ENCODE assay signal across 19 mouse cellular contexts in the genomic region with DNA sequence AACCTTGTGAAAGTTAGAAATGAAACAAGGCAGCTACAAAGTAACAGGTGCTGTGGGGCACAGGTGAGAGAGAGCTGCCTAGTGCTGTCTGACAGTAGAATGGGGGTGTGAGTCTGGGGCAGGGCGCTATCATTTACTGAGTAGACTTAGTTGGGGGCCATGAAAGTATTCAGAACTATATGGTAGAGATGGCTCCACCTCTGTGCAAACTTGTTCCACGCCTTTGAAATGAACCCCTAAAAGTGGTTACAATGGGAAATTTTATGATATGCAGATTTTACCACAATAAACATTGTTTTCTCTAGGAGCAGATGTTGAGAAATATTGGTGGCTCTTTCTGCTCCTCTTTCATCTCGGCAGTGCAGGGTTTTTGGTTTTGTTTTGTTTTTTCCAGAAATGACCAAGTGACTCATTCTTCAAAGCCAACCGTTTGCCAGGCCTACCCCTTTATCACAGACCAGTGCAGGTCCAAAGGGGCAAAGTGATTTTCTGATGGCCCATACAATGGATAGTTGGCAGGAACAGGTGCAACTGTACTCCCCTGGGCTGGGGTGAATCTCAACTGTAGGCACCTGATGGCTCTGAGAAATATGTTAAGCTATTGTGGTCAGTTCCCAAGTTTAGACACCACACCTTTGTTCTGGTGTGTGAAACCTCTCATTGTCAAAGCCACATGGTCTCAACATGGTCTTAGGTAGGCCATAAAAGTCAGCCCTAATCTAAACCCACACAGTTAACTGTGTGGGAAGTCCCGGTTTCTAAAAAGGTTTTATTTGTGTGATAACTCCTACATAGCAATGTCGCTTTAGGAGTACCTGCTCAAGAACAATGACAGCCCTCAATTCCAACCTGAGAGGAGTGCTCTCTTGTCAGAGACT.
A peak's percentile ranks its signal among the peaks of the same experiment; 100 is the strongest.
DNase-seq lines count a peak whose midpoint lies in the region; ATAC-seq and TF ChIP-seq lines count a peak whose summit lies in the region.
"Had no signal": no experiment of that assay in that cellular context is flagged by ENCODE, and none has a peak within 500 bp of the region (broad histone marks: within the 10 kb centered on the region; RNA-seq: fewer than 3 reads in every experiment).

No protein-coding gene starts in this region.

- TF ChIP-seq CTCF in embryonic fibroblast, embryonic 13.5 days (IDR thresholded peaks at IDR 0.05; ENCODE audit: borderline replicate concordance, insufficient read depth, low read length): no peak
- no peak for TF ChIP-seq CTCF in small intestine, adult 2 months (IDR thresholded peaks at IDR 0.05; ENCODE audit: extremely low read depth, insufficient read length, insufficient replicate concordance, low read depth, low read length)

- H3K27ac ChIP-seq in embryonic fibroblast, embryonic 13.5 days (ENCODE audit: insufficient read depth, low read length): peak overlapping the region; percentile 72
- peak overlapping the region; percentile 61; the same call in 1 of the 2 replicates for H3K27ac ChIP-seq in small intestine, adult 2 months (ENCODE audit: insufficient read depth, low read depth, low read length)
- H3K27ac ChIP-seq: neural tube, embryonic 12.5 days had no signal

- no peaks in the 10 kb centered on the region for H3K36me3 ChIP-seq in small intestine, adult 2 months (ENCODE audit: control insufficient read depth, insufficient read depth, low read length)
- H3K36me3 ChIP-seq: limb, embryonic 13.5 days; neural tube, embryonic 12.5 days had no signal

- no peaks in the 10 kb centered on the region for H3K27me3 ChIP-seq in small intestine, adult 2 months (ENCODE audit: control insufficient read depth, insufficient read depth, low read length)
- H3K27me3 ChIP-seq: limb, embryonic 13.5 days; neural tube, embryonic 12.5 days had no signal

- 0 out of 2 replicates have a peak, but pooled peaks have one; percentile 13 for ATAC-seq in frontal cortex, adult (ENCODE audit: low TSS enrichment)
- no peak for ATAC-seq in granulocyte monocyte progenitor cell, adult 5-6 weeks (replicated peaks; ENCODE audit: poor library complexity, severe bottlenecking)
- ATAC-seq: forebrain, embryonic 16.5 days had no signal

- H3K4me1 ChIP-seq in embryonic fibroblast, embryonic 13.5 days (ENCODE audit: control insufficient read depth, insufficient read depth, low read length): peaks cover 8% of the 10 kb centered on the region
- H3K4me1 ChIP-seq in small intestine, adult 2 months (ENCODE audit: control insufficient read depth, insufficient read depth, insufficient read length, low read length): peaks cover 13% of the 10 kb centered on the region
- H3K4me1 ChIP-seq: neural tube, embryonic 12.5 days had no signal

- H3K4me3 ChIP-seq in embryonic fibroblast, embryonic 13.5 days (ENCODE audit: insufficient read depth, low read length): no peak overlapping the region
- no peak overlapping the region for H3K4me3 ChIP-seq in small intestine, adult 2 months (ENCODE audit: low read depth, low read length)
- H3K4me3 ChIP-seq: limb, embryonic 13.5 days; neural tube, embryonic 12.5 days had no signal

- no peak for TF ChIP-seq POLR2A in embryonic fibroblast, embryonic 13.5 days (IDR thresholded peaks at IDR 0.05; ENCODE audit: low read depth, low read length)
- TF ChIP-seq POLR2A in small intestine, adult 2 months (IDR thresholded peaks at IDR 0.05; ENCODE audit: low read depth, low read length): no peak

- WGBS in small intestine, adult 2 months: 29% methylated on average over 6 of the region's 6 CpGs

- no peak for DNase-seq in frontal cortex, postnatal 25 days (ENCODE audit: low spot score in 2 of 2)
- peak; percentile 22 for DNase-seq in A20 (ENCODE audit: low read depth, low spot score)
- DNase-seq in gastrocnemius, postnatal 25 days: no peak
- no peak for DNase-seq in heart, adult 18-20 months
- DNase-seq: adrenal gland, postnatal 14 days; cerebellum, adult 9-10 months; gastrocnemius, postnatal 36 days; kidney, adult 2 months; kidney, postnatal 36 days; lung, postnatal 36 days; midbrain, embryonic 14.5 days; right cerebral cortex, postnatal 25 days had no signal
